Mouse (Mus musculus): ENCODE results near the gene U2af1l4.

- TF ChIP-seq CTCF (IDR thresholded peaks at IDR 0.05; ENCODE audit: control insufficient read depth, insufficient read depth, insufficient read length) (no peak), MYOD1 (IDR thresholded peaks at IDR 0.05; ENCODE audit: control insufficient read depth, insufficient read length, low read depth) (no peak), USF1 (IDR thresholded peaks at IDR 0.05; ENCODE audit: low read depth) (no peak)
Observed at GRCm38 (mm10) chr7:30532931-30533330, 30.2 kb upstream of the U2af1l4 start.

Measured in C2C12 (cell line).